ENCODE assay signal across 17 mouse cellular contexts in the genomic region with DNA sequence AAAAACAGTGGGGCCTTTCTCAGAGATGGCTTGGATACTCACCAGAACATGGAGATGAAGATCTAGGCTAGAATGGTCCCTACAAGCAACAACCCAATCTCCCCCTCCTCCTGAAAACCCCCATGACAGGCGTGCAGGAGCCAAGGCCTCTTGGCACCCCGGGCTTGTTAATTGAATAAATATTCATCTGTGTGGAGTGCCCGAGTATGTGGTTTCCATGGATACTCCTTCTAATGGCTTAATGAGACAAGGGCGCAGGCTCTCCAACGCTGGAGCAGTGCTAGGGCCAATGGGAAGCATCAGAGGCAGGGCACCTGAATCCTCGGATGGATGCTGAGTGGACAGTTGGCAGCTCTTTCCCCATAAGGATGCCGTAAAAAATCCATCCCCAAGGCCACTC. TPM values are rescaled to one million over a fixed set of nuclear protein-coding genes. Genes with fewer than 3 reads are reported as not detected.
DNase-seq lines count a peak whose midpoint lies in the region; ATAC-seq and TF ChIP-seq lines count a peak whose summit lies in the region.
"Had no signal": no experiment of that assay in that cellular context is flagged by ENCODE, and none has a peak within 500 bp of the region (broad histone marks: within the 10 kb centered on the region; RNA-seq: fewer than 3 reads in every experiment).

No protein-coding gene starts in this region.

- H3K4me2 ChIP-seq in hindbrain, embryonic 13.5 days, result no peak overlapping the region
- H3K4me2 ChIP-seq in midbrain, embryonic 14.5 days (ENCODE audit: low read length), result no peak overlapping the region
- H3K4me2 ChIP-seq: liver, embryonic 13.5 days had no signal

- H3K36me3 ChIP-seq in hindbrain, embryonic 13.5 days, result no peaks in the 10 kb centered on the region
- H3K36me3 ChIP-seq in midbrain, embryonic 14.5 days (ENCODE audit: control insufficient read depth, insufficient read depth, low read length), result no peaks in the 10 kb centered on the region
- H3K36me3 ChIP-seq: G1E; liver, embryonic 13.5 days had no signal

- intact Hi-C loops in gastrocnemius, adult 2 months (cut with DNase I), result no loop called here

- peak overlapping the region; percentile 49 for H3K27ac ChIP-seq in hindbrain, embryonic 13.5 days
- H3K27ac ChIP-seq in midbrain, embryonic 14.5 days (replicated peaks; ENCODE audit: low read depth, low read length), result peak overlapping the region; percentile 67
- no peak overlapping the region for H3K27ac ChIP-seq in gastrocnemius, adult 2 months
- H3K27ac ChIP-seq: liver, embryonic 13.5 days had no signal

- peaks cover 16% of the 10 kb centered on the region for H3K4me1 ChIP-seq in hindbrain, embryonic 13.5 days (replicated peaks)
- H3K4me1 ChIP-seq in midbrain, embryonic 14.5 days (ENCODE audit: control insufficient read depth, insufficient read depth, low read length), result peaks cover 14% of the 10 kb centered on the region
- H3K4me1 ChIP-seq: liver, embryonic 13.5 days had no signal

- ATAC-seq in hindbrain, embryonic 13.5 days (ENCODE audit: low FRiP score), result peak; percentile 89
- peak; percentile 78 for ATAC-seq in midbrain, embryonic 14.5 days (ENCODE audit: low FRiP score, low TSS enrichment)
- ATAC-seq: intestine, embryonic 16.5 days had no signal

- TF ChIP-seq POLR2A in brain, embryonic 14.5 days (IDR thresholded peaks at IDR 0.05; ENCODE audit: borderline replicate concordance, extremely low read depth, insufficient read depth, insufficient read length, poor library complexity, severe bottlenecking), result no peak

- H3K4me3 ChIP-seq in hindbrain, embryonic 13.5 days, result no peak overlapping the region
- no peak overlapping the region for H3K4me3 ChIP-seq in midbrain, embryonic 14.5 days (replicated peaks; ENCODE audit: low read depth, low read length)
- H3K4me3 ChIP-seq in gastrocnemius, adult 2 months, result no peak overlapping the region
- H3K4me3 ChIP-seq: liver, embryonic 13.5 days; myocyte had no signal

- H3K27me3 ChIP-seq in hindbrain, embryonic 13.5 days, result 0 out of 2 replicates have a peak, but pooled peaks cover 2% of the 10 kb centered on the region
- no peaks in the 10 kb centered on the region for H3K27me3 ChIP-seq in midbrain, embryonic 14.5 days (ENCODE audit: control insufficient read depth, insufficient read depth, low read length)

- peak; percentile 30 for DNase-seq in layer of hippocampus, adult 11-12 months (ENCODE audit: low spot score)
- DNase-seq in layer of hippocampus, postnatal 25 days (ENCODE audit: extremely low spot score in 1 of 2, low spot score in 1 of 2), result no peak
- peak; percentile 93 for DNase-seq in brain, embryonic 14.5 days (ENCODE audit: low read depth)
- DNase-seq in midbrain, embryonic 14.5 days, result peak; percentile 80
- no peak for DNase-seq in gastrocnemius, adult 2 months
- DNase-seq in heart, postnatal 4 days, result no peak
- DNase-seq in lung, postnatal 10 days, result no peak
- DNase-seq: heart, adult 18-20 months; kidney, postnatal 10 days; liver, embryonic 13.5 days; lung, postnatal 4 days had no signal

- no peaks in the 10 kb centered on the region for H3K9me3 ChIP-seq in hindbrain, embryonic 13.5 days
- no peaks in the 10 kb centered on the region for H3K9me3 ChIP-seq in midbrain, embryonic 14.5 days (ENCODE audit: control insufficient read depth, low read length)
- H3K9me3 ChIP-seq: G1E; liver, embryonic 13.5 days had no signal

- H3K9ac ChIP-seq in hindbrain, embryonic 13.5 days, result no peak overlapping the region
- no peak overlapping the region for H3K9ac ChIP-seq in midbrain, embryonic 14.5 days (replicated peaks; ENCODE audit: low read length)
- H3K9ac ChIP-seq: liver, embryonic 13.5 days had no signal

- no peak for TF ChIP-seq CTCF in brain, embryonic 14.5 days (IDR thresholded peaks at IDR 0.05; ENCODE audit: borderline replicate concordance, extremely low read depth, insufficient read depth, insufficient read length)
- no peak for TF ChIP-seq CTCF in gastrocnemius, adult 2 months (IDR thresholded peaks at IDR 0.05)

- 22% methylated on average over 7 of the region's 7 CpGs for WGBS in hindbrain, embryonic 13.5 days
- WGBS in midbrain, embryonic 14.5 days, result 24% methylated on average over 7 of the region's 7 CpGs

RNA-seq across cellular contexts. Expression of a gene that starts 10.6 kb away (rescaled TPM):
- total RNA-seq in layer of hippocampus, postnatal 25 days (2021), result 10 to 100 TPM; 24.5 to 27.4 TPM
- polyA plus RNA-seq in brain, embryonic 14.5 days (2012; rRNA removed), result 2.0 and 3.0 TPM in 2 replicates
- polyA plus RNA-seq in hindbrain, embryonic 13.5 days (2015; fragmentation: Nextera tagmentation; extraction: Ambion mirVana), result 0.21 and 0.36 TPM in 2 replicates
- 0.46 and 0.50 TPM in 2 replicates for polyA plus RNA-seq in midbrain, embryonic 14.5 days (2014; fragmentation: Nextera tagmentation; extraction: Ambion mirVana)
- under 1 TPM; 0.25 to 0.26 TPM for total RNA-seq in gastrocnemius, adult 2 months (2021)
- total RNA-seq in heart, postnatal 4 days (2021), result under 1 TPM; 0.14 to 0.29 TPM
- polyA plus RNA-seq: C2C12; G1E; heart, postnatal 0 days; intestine, embryonic 16.5 days; liver, embryonic 13.5 days; myocyte had no signal

Comparison
In these comparisons a context has a peak if more than half of its experiments do, and no peak if none do; other contexts are left out.
1. DNase-seq: peak in layer of hippocampus, adult 11-12 months (single experiment), brain, embryonic 14.5 days (single experiment) and midbrain, embryonic 14.5 days (single experiment); none in layer of hippocampus, postnatal 25 days (0 of 2), gastrocnemius, adult 2 months (single experiment), heart, postnatal 4 days (single experiment) and lung, postnatal 10 days (single experiment).
2. RNA of a gene that starts 10.6 kb away (total RNA-seq): 24.5 to 27.4 TPM in layer of hippocampus, postnatal 25 days; 0.14 to 0.29 TPM in heart, postnatal 4 days and 0.25 to 0.26 TPM in gastrocnemius, adult 2 months; every median in the first group is over 10 times any median in the second.